Mouse (Mus musculus) CH12F3 (cell line): ENCODE measurements around the gene Lhx6.
"Not testable (repeated sequence)": the region's sequence is repeated elsewhere in the genome, so short reads cannot be mapped to it uniquely, and the experiment has no call there.

Experiments used
- in situ Hi-C: fragments of 300-500 bp; cut with MboI; formaldehyde crosslinking; loops from 2 replicates; pipeline ENCODE4 v1.14.3; 2020; ENCODE audit warnings: low sequenced_read_pairs

Gene Lhx6

GRCm38 (mm10) chr2:36104956-36105741 lies at the start of gene Lhx6:
Lhx6 (minus strand) TSS chr2:36105408.
- in situ Hi-C loops = no loop called here

- in situ Hi-C loops = not testable (repeated sequence)
Measured at GRCm38 (mm10) chr2:36152401-36152800, 47.2 kb upstream of the Lhx6 start.

- in situ Hi-C loops = no loop called here
Measured at GRCm38 (mm10) chr2:36148876-36149365, 43.7 kb upstream of the Lhx6 start.

GRCm38 (mm10) chr2:36139096-36139495 lies 33.9 kb upstream of the Lhx6 start:
- in situ Hi-C loops = no loop called here

GRCm38 (mm10) chr2:36136300-36136941 lies 31.2 kb upstream of the Lhx6 start, which contains the start of the genes Mrrf and Rbm18:
Mrrf (plus strand) TSS chr2:36136389.
Rbm18 (minus strand) TSS chr2:36136773.
- in situ Hi-C loops = no loop called here

- in situ Hi-C loops = no loop called here
Measured at GRCm38 (mm10) chr2:36135887-36136286, 30.7 kb upstream of the Lhx6 start.

GRCm38 (mm10) chr2:36129051-36129450 lies 23.8 kb upstream of the Lhx6 start:
- in situ Hi-C loops = no loop called here

GRCm38 (mm10) chr2:36127973-36128372 lies 22.8 kb upstream of the Lhx6 start:
- in situ Hi-C loops = no loop called here

GRCm38 (mm10) chr2:36126795-36127429 lies 21.7 kb upstream of the Lhx6 start:
- in situ Hi-C loops = no loop called here

GRCm38 (mm10) chr2:36112632-36113031 lies 7.4 kb upstream of the Lhx6 start:
- in situ Hi-C loops = no loop called here

- in situ Hi-C loops = no loop called here
Measured at GRCm38 (mm10) chr2:36108615-36109014, 3.4 kb upstream of the Lhx6 start.

GRCm38 (mm10) chr2:36104436-36104955 lies 712 bp downstream of the Lhx6 start:
- in situ Hi-C loops = no loop called here

GRCm38 (mm10) chr2:36103555-36104367 lies 1.4 kb downstream of the Lhx6 start:
- in situ Hi-C loops = no loop called here

GRCm38 (mm10) chr2:36103069-36103554 lies 2.1 kb downstream of the Lhx6 start:
- in situ Hi-C loops = no loop called here

- in situ Hi-C loops = no loop called here
Measured at GRCm38 (mm10) chr2:36102559-36102946, 2.7 kb downstream of the Lhx6 start.

GRCm38 (mm10) chr2:36101866-36102558 lies 3.2 kb downstream of the Lhx6 start:
- in situ Hi-C loops = no loop called here

GRCm38 (mm10) chr2:36099739-36100138 lies 5.5 kb downstream of the Lhx6 start:
- in situ Hi-C loops = no loop called here

- in situ Hi-C loops = no loop called here
Measured at GRCm38 (mm10) chr2:36098021-36098420, 7.2 kb downstream of the Lhx6 start.

- in situ Hi-C loops = no loop called here
Measured at GRCm38 (mm10) chr2:36097129-36097815, 7.9 kb downstream of the Lhx6 start.
